Mouse (Mus musculus) cerebellum, adult 11 months (tissue): Measurements from ENCODE around the gene Lgr4.
"Not testable (repeated sequence)": the region's sequence is repeated elsewhere in the genome, so short reads cannot be mapped to it uniquely, and the experiment has no call there.

ENCODE experiments used
- DNase-seq: peaks from one replicate; pipeline ENCODE4 v3.0.0; 2022

Gene Lgr4

DNA sequence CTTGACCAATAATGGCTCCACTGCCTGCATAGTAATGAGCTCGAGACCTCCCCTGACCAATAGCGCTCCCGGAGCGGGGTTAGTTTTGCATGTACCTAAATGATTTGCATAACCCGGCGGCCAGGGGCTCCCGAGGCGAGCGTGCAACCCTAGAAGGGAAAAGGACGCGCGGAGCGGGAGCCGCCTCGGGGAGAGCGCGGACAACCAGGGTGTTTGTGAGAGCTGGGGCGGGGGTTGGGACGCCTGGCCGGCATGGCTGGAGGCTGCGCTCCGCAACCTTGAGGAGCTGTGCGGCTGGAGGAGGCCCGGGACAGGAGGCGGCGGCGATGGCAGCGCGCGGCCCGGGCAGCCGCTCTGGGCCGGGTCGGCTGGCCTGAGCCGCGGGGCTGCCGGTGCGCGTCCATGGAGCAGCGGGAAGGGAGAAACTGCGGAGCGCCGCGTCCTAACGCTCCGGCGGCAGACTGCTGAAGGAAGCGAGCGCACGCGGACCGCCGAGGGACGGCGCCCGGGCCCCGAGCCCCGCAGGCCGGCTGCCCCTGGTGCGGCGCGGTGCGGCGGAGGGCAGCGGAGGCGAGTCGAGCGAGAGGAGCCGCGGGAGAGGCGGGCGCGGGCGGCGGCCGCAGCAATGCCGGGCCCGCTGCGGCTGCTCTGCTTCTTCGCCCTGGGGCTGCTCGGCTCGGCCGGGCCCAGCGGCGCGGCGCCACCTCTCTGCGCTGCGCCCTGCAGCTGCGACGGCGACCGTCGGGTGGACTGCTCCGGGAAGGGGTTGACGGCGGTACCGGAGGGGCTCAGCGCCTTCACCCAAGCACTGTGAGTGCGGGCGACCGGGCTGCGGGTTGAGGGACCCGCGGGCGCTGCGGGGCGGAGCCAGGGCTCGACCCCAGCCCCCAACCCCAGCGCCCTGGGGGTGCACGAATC is at the start of gene Lgr4:
Gene Lgr4 (plus strand): TSS at position 152 of the 918 bp plus-strand sequence.
- peak; percentile 92 for DNase-seq

DNA sequence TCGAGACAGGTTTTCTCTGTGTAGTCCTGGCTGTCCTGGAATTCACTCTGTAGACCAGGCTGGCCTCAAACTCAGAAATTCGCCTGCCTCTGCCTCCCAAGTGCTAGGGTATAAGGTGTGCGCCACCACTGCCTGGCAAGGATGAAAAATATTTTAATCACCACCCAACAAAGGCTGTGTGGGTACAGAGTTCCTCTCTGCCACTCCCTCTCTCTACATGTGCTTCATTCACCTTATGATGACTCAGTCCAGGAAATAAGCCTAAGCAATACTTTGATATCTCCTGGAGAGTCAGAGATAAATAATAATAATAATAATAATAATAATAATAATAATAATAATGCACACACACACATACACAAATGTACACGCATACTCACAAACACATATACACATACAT is 38.0 kb upstream of the Lgr4 start:
- not testable (repeated sequence) for DNase-seq

DNA sequence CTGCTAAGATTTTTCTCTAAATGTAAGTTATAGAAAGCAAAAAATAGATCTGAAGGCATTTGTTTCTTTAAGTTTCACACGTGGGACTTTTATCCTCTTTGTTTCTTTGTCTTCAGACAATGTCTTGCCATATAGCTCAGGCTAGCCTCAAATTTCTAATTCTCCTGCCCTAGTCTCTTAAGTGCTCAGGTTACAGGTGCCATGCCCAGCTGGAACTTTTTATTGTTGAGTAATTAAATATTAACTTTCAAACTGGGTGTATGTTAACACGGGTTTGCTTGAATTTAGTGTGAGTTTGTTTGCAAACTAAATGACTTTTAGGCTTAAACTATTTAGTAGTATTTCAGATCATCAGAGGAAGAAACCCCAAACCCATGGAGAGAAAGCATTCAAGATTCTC is 36.3 kb upstream of the Lgr4 start:
- no peak for DNase-seq

GRCm38 (mm10) chr2:109881625-109882024 is 35.8 kb upstream of the Lgr4 start:
- no peak for DNase-seq

- peak; percentile 33 for DNase-seq
Measured at GRCm38 (mm10) chr2:109884106-109884505, 33.3 kb upstream of the Lgr4 start.

GRCm38 (mm10) chr2:109884507-109884906 is 32.9 kb upstream of the Lgr4 start:
- DNase-seq: peak; percentile 65

DNA sequence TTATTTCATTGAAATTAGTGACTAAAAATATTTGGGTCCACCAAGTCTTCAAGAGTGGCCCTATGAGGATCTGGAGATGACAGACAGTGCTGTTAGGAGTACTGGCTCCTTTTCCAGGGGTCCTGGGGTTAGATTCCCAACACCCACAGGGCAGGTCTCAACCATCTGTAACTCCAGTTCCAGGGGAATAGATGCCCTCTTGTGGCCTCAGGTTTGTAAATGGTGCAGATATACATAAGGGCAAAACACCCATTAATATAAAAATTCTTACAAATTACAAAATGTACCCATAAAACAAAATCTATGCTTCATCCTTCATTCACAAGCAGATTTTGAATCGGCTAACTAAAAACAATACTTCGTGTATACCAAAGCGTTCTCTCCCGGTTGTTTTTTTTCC is 27.4 kb upstream of the Lgr4 start:
- DNase-seq: no peak

GRCm38 (mm10) chr2:109890597-109890996 is 26.9 kb upstream of the Lgr4 start, which contains the start of gene Lin7c:
Lin7c (plus strand) TSS chr2:109890853.
- peak; percentile 88 for DNase-seq

GRCm38 (mm10) chr2:109891031-109891430 is 26.4 kb upstream of the Lgr4 start:
- DNase-seq: no peak

DNA sequence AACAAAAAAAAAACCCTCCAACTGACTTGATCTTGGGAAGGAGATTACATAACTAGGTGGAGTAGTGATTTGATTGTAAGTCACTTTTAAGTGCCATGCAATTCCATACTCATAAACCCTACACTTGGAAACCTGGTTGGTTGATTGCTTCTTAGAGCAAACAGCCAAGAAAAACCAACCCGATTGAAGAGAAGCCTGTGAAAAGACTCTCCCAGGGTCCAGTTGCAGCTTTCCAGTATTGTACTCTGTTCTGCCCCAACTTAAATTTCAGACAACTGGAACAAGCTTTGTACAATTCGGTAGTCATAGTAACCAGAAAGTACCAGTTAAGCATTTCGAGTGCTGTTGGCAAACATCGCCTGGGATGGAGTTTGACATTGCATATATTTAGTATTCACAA is 26.0 kb upstream of the Lgr4 start:
- DNase-seq: no peak

- DNase-seq: no peak
Measured at GRCm38 (mm10) chr2:109896311-109896710, 21.1 kb upstream of the Lgr4 start.

DNA sequence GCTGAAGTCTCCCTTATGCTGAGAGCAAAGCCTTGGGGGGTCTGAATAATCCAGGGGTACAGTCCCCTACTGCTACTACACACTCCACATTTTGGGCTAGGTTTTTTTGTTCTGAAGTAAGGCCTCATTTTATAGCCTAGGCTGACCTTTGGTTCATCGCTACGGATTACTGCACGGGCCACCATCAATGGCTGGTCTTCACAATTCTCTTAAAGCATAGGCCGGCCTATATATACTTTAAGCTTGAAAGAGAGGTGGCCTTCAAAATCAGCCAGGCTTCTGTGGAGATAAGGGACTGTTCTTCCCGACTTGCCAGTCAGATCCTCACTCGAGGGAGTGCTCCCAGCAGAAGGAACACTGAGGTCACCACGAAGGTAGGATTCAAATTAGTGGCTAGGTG is 14.6 kb upstream of the Lgr4 start:
- no peak for DNase-seq

GRCm38 (mm10) chr2:109904171-109904821 is 13.2 kb upstream of the Lgr4 start:
- peak; percentile 83 for DNase-seq

GRCm38 (mm10) chr2:109909122-109909521 is 8.3 kb upstream of the Lgr4 start:
- no peak for DNase-seq

DNA sequence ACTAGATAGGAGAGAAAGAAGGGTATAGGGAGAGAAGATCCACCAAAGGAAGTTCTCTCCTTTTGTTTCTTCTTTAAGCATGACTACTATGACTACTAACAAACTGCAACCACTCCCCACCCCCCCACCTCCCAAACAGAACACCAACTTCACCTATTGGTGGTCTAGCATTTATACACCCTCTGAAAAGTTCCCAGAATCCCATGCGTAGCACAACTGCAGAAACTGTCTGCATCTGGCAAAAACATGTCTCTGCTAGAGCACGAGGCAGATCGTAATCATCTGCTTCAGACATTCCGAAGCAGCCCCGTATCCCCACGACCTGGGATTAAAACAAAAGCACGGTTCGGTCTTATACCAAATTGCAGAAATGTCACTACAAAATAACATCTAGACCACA is 5.2 kb upstream of the Lgr4 start:
- DNase-seq: no peak

- no peak for DNase-seq
Measured at GRCm38 (mm10) chr2:109912766-109913165, 4.7 kb upstream of the Lgr4 start.

GRCm38 (mm10) chr2:109913241-109913640 is 4.2 kb upstream of the Lgr4 start:
- no peak for DNase-seq

DNA sequence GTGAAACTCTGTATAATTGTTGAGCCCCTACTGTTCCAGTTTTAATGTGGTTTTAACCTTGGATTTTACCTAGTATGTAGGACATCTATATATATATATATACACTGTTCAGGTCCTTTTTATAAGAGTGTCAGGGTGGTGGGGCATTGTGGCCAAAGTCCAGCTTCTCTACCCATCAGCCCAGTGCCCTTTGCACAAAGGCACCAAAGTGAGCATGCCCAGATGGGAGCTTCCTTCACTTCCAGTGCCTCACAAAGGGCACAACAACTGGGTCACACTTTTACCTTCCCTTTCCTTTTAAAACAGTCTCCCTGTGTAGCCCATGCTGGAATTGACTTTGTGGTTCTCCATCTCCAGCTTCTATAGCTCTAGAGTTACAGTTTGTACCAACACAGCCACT is 2.8 kb upstream of the Lgr4 start:
- DNase-seq: no peak

DNA sequence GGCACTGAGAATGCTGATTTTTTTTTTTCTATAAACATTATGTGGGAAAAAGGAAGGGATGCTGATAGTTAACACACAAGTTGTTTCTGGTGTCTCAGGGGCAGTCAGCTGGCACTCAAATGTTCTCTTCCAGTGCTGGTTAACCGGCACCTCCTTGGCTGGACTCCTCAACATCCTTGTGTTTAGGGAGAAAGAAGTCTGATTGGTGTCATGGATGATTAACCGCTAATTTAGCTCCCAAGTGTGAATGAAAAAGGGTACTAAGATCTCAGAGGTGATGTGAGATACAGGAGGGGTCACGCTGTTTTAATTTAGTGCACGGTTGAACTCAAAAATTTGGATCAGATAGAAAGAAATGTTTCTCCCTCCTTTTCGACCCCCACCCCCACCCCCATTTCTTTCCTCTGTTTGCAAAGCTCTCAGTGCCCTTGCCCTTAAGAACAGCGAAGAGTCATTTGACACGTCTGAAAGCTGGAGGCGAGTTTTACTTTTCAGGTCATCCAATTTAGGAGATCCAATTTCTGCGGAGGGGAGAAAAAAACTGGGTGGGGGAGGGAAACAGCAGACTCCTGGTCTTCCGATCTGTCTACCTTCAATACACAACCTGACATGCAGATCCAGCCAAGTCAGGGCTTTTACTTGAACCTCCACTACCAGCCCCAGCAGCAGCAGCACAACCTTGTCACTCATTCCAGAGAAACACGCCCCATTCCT is 508 bp upstream of the Lgr4 start:
- no peak for DNase-seq

- peak; percentile 34 for DNase-seq
Measured at GRCm38 (mm10) chr2:109918592-109919262, 1.3 kb downstream of the Lgr4 start.

- no peak for DNase-seq
Measured at GRCm38 (mm10) chr2:109920471-109920870, 3.0 kb downstream of the Lgr4 start.

DNA sequence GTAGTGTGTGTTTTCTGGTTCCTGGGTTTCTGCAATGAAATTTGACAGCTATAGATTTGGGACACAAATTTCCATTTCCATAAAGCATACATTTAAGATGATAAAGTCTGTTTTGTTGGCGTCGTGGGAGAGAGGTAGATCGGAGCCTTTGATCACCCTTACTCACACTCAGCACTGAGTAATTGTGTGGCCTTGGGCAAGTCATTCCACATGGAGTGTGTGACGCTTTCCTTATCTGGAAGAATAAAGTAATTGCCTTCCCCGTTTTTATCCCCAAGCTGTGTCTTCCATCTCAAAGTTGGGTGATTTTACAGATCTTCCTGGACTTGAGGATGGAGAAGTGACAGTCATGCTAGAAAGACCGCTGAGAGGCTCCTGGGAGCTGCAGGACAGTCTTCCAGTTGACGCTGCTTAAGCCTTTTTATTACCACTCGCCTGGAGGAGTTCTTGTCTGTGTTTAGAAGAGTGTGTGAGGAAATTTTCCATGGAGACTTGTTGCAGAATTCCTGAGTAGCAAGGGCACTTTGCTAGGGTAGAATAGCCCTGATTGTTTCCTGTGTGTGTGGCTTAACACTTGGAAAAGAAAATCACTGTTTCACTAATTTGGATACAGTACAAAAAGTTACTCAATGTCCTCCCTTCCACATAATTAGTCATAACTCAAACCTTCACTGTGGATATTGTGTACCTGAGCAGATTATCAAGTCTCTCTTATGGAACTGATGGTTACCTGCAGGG is 4.0 kb downstream of the Lgr4 start:
- DNase-seq: no peak
